Mouse (Mus musculus) lung, postnatal 10 days (tissue): ENCODE results near the gene Tmem176b.
"Not testable (repeated sequence)": the region's sequence is repeated elsewhere in the genome, so short reads cannot be mapped to it uniquely, and the experiment has no call there.

Experiments used
- DNase-seq: peaks from one replicate; pipeline ENCODE4 v3.0.0; 2021

The Tmem176b gene

DNA sequence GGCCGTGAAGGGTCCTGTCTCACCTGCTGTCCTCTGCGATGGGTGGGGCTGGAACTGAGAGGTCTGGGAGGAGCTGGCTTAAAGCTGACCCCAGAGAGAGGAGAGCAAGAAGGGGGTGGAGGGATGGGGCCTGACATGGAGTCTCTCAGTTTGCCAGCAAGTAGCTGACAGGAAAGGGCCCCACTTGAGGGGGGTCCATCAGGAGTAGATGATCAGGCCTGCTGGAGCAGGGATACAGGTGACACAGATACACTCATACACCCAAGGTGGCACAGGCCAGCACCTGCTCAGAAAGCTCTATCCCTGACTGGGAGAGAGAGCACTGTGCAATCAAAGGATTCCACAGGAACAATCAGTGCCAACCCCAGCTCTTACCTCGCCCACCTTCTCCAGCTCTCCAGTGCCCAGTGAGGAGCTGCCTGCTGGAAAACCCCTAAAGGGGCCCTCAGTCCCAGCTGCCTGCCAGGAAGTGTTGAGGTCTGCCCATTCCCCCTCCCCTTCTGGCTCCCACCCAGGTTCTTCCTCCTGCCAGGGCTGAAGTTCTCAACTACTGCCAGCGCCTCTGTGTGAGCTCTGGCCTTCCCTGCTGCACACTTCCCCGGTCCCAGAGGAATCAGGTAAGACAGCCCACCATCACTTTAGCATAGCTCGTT is at the start of gene Tmem176b:
Tmem176b (minus strand) TSS at position 524 of the 653 bp plus-strand sequence.
- DNase-seq: peak; percentile 99

DNA sequence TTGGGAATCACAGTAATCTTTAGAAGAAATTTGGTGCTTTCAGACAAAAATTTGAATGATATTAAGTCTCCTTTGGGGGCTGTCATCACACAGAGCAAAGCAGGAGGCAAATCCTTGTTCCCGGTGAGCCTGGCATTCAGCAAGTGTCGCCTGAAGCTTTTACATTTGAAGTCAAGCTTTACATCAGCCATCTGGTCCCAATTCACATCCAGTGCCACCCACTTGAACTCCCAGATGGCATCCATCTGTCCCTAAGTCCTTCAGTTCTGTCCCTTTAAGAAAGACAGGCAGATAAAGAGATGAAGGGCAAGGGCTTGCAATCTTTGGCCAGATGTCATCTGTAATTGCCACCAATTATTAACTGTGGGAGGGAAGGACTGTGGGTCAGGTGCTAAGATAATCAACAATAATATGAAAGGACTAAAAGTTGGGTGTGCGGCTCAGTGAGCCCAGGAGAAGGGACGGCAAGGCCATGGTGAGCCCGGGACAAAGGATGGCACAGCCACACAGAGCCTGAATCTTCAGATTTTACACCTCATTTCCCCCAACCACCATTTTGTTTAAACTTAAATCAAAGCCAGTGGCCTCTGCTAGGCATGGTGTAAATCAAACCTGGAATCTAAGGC is 35.3 kb upstream of the Tmem176b start:
- DNase-seq: no peak

- no peak for DNase-seq
Observed at GRCm38 (mm10) chr6:48875515-48875914, 34.2 kb upstream of the Tmem176b start.

DNA sequence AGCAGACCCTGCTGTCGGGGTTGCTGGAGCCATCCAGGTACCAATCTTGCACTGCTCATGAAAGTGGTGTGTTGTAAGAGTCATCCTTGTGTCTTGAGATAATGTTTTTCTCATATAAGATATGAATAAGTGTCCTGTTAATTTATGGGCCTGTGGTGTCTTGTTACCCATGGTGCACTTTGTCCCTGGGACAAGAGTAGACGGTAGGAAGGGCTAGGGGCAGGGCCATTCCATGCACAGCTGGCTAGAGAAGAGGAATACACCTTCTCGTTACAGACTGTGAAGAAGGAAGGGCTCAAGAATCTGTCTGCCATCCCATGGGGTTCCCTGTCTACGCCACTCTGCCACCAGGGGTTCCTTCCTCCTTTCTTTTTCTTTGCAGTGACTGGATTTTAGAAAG is 33.3 kb upstream of the Tmem176b start:
- DNase-seq: no peak

DNA sequence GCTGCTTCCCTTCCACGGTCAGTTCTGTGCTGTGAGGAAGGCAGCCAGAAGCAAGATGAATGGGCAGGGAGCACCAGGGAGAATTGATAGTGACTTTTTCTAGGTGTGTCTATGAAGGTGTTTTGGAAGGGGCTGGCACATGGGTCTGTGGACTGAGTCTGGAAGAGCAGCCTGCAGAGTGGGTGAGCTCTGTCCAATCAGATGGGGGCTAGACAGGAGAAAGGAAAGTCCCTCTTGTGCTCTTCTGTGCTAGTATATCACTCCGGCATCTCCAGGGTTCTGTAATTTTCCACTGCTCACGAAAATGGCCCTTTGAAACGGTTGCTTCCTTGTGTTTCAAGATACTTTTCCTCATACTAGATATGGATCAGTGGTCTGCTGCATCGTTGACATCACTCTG is 31.3 kb upstream of the Tmem176b start, which contains the start of gene Aoc1:
Aoc1 (plus strand) TSS at position 301 of the 400 bp plus-strand sequence.
- DNase-seq: no peak

DNA sequence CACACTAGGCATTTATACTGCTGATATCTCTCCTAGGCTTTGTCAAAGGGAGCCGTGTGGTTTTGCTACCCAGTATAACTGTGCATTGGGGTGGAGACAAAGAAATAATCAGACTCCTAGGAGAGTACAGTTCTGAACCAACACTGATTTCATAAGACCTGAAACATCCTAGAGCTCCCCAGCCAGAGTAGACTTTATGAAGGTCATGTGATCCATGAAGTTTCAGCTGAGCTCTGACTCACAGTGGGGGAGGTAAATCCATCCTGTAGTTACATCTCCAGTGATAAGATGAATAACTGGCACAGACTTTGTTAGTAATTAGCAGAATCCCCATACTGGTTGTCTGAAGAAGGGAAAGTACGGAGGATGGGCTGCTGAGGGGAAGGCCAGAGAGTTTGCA is 28.5 kb upstream of the Tmem176b start:
- DNase-seq: no peak

DNA sequence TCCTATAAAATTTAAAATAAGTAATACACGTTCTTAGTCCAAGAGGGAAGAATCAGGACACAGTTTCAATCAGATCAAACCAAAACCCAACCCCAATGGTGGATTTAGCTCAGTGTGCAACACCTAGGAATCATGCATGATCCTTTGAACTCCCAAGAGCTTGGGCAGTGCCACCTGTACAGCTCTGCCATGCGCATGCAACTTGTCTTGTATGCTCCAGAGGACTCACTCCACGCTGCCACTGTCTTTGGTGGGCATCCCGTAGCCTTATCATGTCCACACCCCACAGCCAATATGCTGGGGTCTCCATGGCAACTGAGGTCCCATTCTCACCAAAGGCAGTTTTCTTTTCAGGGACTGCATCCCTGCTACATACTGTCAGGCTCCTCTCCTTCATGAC is 25.9 kb upstream of the Tmem176b start:
- DNase-seq: no peak

DNA sequence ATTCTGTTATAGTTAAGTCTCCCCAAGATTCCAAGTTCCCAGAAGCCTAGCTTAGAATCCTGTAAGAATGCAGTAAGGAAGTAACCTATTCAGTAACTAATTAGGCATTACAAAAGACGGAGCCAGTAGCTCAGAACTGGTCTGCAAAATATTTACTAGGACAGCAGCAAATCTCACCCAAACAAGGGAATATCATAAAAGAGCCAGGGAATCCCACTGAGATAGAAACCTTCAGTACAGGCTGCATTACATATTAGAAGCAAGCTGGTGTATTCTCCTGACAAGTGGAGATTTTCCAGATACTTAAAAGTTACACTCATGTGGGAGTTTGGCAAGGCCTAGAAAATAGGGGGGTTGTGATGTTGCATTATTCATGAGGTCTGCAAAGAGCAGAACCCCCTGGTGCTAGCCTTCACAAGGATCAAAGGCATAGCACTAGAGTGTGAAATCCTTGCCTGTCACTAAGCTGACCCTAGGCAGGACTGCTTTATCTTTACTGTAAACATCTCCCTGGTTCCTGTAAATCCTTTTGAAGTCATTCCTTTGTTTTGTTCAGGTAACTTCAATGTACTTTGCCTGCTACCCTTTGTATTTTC is 25.2 kb upstream of the Tmem176b start:
- DNase-seq: not testable (repeated sequence)

- no peak for DNase-seq
Observed at GRCm38 (mm10) chr6:48865152-48865745, 24.0 kb upstream of the Tmem176b start.

DNA sequence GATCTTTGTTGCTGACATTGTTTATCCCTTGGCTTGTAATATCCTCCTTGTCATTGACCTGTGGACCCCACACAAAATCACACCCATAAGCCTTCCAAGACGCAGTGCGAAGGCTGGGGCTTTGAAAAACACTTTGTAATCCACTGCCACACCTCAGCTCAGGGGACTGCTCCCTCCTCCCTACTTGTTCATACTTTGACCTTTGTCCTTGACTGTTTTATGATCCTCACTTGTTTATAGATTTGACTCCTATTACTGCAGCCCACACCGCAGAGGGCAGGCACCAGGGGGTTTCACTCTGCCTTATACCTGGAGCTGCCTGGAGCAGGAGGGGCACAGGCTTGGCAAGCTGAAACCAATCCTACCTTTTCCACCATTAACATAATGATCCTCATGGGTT is 23.4 kb upstream of the Tmem176b start:
- no peak for DNase-seq

DNA sequence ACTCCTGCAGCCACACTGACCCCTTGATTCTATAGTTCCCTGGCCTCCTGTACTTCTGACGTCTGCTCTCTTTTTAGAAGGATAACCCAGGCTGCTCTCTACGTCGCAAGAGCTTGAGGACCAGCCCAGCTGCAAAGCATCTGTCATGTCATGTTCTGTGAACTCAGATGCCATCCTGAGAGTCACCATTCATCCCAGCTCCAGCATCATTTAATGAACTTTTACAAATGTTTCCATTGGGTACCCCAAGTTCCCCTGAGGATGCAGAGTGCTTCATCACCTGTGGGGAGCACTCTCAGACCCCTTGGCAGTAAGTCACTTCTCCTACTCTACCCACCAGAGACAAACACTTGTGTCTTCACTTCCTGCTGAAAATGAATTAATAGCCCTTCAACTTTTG is 22.9 kb upstream of the Tmem176b start:
- DNase-seq: no peak

DNA sequence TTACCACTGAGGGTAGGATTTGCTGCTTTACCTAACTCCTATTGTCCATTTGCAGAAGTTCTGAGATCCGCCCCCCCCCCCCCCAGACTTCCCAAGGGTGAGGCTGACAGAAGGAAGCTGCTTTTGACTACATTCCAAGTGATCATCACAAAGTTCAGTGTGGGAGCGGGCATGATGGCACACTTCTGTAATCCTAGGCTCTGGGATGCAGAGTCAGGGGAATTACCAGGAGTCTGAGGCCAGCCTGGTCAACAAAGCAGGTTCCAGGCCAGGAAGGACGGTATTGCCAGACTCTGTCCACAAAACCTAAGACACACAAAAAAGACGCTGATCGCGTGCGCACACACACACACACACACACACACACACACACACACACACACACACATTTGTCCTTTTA is 22.2 kb upstream of the Tmem176b start:
- DNase-seq: peak; percentile 23

GRCm38 (mm10) chr6:48862816-48863215 is 21.5 kb upstream of the Tmem176b start:
- no peak for DNase-seq

GRCm38 (mm10) chr6:48861616-48862280 is 20.5 kb upstream of the Tmem176b start:
- DNase-seq: peak; percentile 54

DNA sequence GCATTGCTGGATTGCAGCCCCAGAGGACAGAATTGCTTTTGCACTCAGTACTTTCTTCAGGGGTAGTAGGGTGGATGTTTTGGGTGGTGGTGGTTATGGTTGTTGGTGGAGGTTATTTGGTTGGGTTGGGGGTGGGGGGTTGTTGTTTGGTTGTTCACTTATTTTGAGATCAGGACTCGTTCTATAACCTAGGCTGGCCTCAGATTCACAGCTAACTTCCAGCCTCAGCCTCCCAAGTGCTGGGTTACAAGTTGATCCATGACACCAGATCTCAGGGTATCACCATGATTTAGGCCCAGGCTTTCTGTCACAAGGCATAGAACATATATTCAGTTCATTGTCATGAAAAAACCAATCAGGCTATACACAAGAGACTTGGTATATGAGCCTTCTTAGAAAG is 19.6 kb upstream of the Tmem176b start:
- no peak for DNase-seq

DNA sequence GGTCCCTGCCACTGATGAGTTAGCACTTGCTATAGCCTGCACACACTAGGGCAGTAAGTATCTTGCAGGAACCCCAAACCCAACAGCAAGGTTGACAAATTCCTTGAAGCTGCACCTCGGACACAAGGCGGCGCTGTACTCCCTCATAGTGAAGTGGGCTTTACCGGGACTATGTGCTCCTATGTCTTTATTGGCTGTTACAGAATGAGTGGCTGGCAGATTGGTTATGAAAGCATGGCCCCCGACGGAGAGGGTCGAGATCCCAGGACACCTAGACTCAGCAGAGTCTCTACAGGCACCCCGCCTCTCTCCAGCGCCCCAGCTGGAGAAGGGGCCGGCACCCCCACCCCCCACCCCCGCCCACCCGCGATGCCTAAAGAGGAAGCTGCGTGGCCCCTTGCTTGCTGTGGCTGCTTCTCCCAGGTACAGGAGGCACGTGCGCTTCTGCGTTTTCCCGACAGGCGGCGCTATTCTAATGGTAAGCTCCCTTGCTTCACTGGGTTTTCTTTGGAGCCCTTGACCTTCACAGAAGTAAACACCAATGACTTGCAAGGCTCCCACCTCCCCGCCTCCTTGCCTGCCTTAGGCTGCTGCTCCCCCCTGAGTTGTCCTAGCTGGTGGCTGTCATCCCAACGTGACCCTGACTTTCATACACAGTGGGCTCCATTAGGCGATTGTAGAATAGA is 19.0 kb upstream of the Tmem176b start:
- peak; percentile 84 for DNase-seq

- DNase-seq: peak; percentile 85
Observed at GRCm38 (mm10) chr6:48857613-48858302, 16.5 kb upstream of the Tmem176b start.

- no peak for DNase-seq
Observed at GRCm38 (mm10) chr6:48854155-48854554, 12.9 kb upstream of the Tmem176b start.

- peak; percentile 74 for DNase-seq
Observed at GRCm38 (mm10) chr6:48851820-48852491, 10.7 kb upstream of the Tmem176b start.

DNA sequence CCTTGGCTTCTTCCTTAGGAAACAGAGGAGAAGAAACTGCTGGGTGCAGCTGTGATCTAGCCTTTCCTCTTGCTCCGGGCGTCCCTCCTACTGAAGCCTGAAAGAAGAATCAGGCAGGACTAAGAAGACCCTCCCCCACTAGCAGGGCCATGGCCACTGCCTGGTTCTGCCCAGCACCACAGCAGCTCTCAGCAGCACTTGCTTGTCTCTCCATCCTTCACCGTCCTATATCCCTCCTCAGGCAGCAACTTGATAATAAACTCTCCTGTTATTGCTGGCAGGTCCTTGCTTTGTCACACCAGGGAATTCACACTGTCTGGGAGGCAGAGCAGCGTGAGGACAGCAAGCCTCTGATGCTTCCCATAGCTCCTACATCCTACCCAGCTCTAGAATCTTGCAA is 3.8 kb upstream of the Tmem176b start:
- DNase-seq: no peak

DNA sequence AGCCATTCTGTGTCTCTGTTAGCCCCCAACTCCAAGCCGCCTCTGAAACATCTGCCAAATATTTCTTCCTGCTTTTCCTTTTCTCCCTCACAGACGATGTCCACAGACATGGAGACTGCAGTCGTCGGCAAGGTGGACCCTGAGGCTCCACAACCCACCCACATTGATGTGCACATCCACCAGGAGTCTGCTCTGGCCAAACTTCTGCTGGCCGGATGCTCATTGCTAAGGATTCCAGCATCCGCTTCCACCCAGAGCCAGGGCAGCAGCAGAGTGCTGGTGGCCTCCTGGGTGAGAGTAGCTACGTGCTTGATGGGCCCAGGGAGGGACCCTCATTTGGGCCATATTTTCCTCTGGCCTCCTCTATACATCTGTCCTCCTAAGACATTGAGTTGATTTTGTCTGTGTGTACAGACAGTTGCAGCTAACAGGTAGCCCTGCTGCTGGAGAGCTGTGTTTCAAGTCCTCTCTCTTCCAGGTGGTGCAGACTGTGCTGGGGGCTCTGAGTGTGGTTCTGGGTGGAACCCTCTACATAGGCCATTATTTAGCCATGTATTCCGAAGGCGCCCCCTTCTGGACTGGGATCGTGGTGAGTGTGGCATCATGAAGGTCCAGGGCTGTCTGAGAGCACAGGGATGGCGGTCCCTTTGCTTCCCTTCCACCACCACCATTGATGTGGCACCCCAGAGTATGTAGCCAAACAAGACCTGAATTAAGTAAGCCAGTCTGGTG is 981 bp upstream of the Tmem176b start:
- peak; percentile 75 for DNase-seq
